Mouse (Mus musculus) intestine, embryonic 14.5 days (tissue): ENCODE data around the gene Tfpi2. TPM values are rescaled to one million over a fixed set of nuclear protein-coding genes. Genes with fewer than 3 reads are reported as not detected.

Experiments used
- ATAC-seq: fragments of 200-750 bp; cut with Nextera tagmentation; replicated peaks from 2 replicates; pipeline ENCODE4 v1.8.0; 2017; ENCODE audit warnings: low read depth, moderate number of reproducible peaks, moderate TSS enrichment, moderate library complexity; ENCODE audit not compliant: low FRiP score, low TSS enrichment
- DNase-seq: peaks from one replicate; pipeline ENCODE4 v3.0.0-alpha.2; 2018; ENCODE audit warnings: low spot score
- H3K27ac ChIP-seq: fragments of 300-500 bp; sonication (generic); 2 replicates; pipeline ENCODE4 v1.5.1; 2014; ENCODE audit warnings: low read depth, mild to moderate bottlenecking, control low read depth
- H3K27me3 ChIP-seq: fragments of 300-500 bp; sonication (generic); replicated peaks from 2 replicates; pipeline ENCODE4 v1.6.1; 2014; ENCODE audit warnings: low read length, control low read depth; ENCODE audit not compliant: control insufficient read depth, insufficient read depth
- H3K36me3 ChIP-seq: fragments of 300-500 bp; sonication (generic); 2 replicates; pipeline ENCODE4 v1.6.1; 2014; ENCODE audit warnings: low read length, control low read depth; ENCODE audit not compliant: control insufficient read depth, insufficient read depth
- H3K4me1 ChIP-seq: fragments of 300-500 bp; sonication (generic); replicated peaks from 2 replicates; pipeline ENCODE4 v1.6.1; 2014; ENCODE audit warnings: low read length, control low read depth, mixed read lengths; ENCODE audit not compliant: control insufficient read depth, insufficient read depth
- H3K4me2 ChIP-seq: fragments of 300-500 bp; sonication (generic); 2 replicates; pipeline ENCODE4 v1.6.1; 2014; ENCODE audit warnings: low read length
- H3K4me3 ChIP-seq: fragments of 300-500 bp; sonication (generic); 2 replicates; pipeline ENCODE4 v1.5.1; 2014; ENCODE audit warnings: low read depth, low read length, control low read depth, mixed read lengths
- H3K9ac ChIP-seq: fragments of 300-500 bp; sonication (generic); 2 replicates; pipeline ENCODE4 v1.6.1; 2014; ENCODE audit warnings: mild to moderate bottlenecking, low read length
- H3K9me3 ChIP-seq: fragments of 300-500 bp; sonication (generic); 2 replicates; pipeline ENCODE4 v1.6.1; 2016; ENCODE audit warnings: low read length, control low read depth; ENCODE audit not compliant: control insufficient read depth
- WGBS: fragments of 180-500 bp; shearing (Covaris S2); extraction: QIAGEN DNeasy Blood & Tissue Kit; methylation state at CpG from one replicate; pipeline ENCODE4 v1.1.7; 2014; 5-methylcytosine and 5-hydroxymethylcytosine counted together
- polyA plus RNA-seq: library from polyadenylated mRNA; unstranded; fragments of >200 nt; fragmentation: Nextera tagmentation; extraction: Ambion mirVana; gene quantifications from 2 replicates; pipeline ENCODE4 v1.2.1, GENCODE M21; 2014

Gene Tfpi2
- polyA plus RNA-seq, result 6.3 and 8.3 TPM in 2 replicates

- Histone ChIP-seq H3K27me3 (no peaks in the 10 kb centered on the region), H3K4me2 (peak within 1 kb of the TSS; percentile 30), H3K9ac (no peak within 1 kb of the TSS), H3K4me3 (peak within 1 kb of the TSS; percentile 6), H3K27ac (no peak within 1 kb of the TSS; the same call in 1 of the 2 replicates), H3K36me3 (no peaks in the 10 kb centered on the region), H3K9me3 (no peaks in the 10 kb centered on the region), H3K4me1 (no peaks in the 10 kb centered on the region)
- DNase-seq, result no peak
- WGBS, result 73% methylated on average over 3 of the region's 3 CpGs
- peak; percentile 85 for ATAC-seq
Observed at GRCm38 (mm10) chr6:3988750-3989149, at the start of gene Tfpi2. Gene Tfpi2 (minus strand): TSS chr6:3988919.

GRCm38 (mm10) chr6:4030956-4031355 is 42.2 kb upstream of the Tfpi2 start:
- ATAC-seq (no peak), DNase-seq (no peak)
- no peaks in the 10 kb centered on the region for H3K4me1 ChIP-seq
- no peak overlapping the region for H3K27ac ChIP-seq
- WGBS, result 76% methylated on average over 3 of the region's 3 CpGs
- H3K9ac ChIP-seq, result no peak overlapping the region
- H3K27me3 ChIP-seq, result no peaks in the 10 kb centered on the region
- H3K4me3 ChIP-seq, result no peak overlapping the region
- H3K4me2 ChIP-seq, result no peak overlapping the region
- no peaks in the 10 kb centered on the region for H3K9me3 ChIP-seq
- no peaks in the 10 kb centered on the region for H3K36me3 ChIP-seq

- no peak overlapping the region for H3K4me3 ChIP-seq
- H3K27ac ChIP-seq, result no peak overlapping the region
- DNase-seq (no peak), ATAC-seq (no peak)
- H3K4me1 ChIP-seq, result no peaks in the 10 kb centered on the region
- H3K36me3 ChIP-seq, result no peaks in the 10 kb centered on the region
- H3K4me2 ChIP-seq, result no peak overlapping the region
- H3K27me3 ChIP-seq, result no peaks in the 10 kb centered on the region
- H3K9me3 ChIP-seq, result no peaks in the 10 kb centered on the region
- no peak overlapping the region for H3K9ac ChIP-seq
- 52% methylated on average over 2 of the region's 2 CpGs for WGBS
Observed at GRCm38 (mm10) chr6:4026367-4026766, 37.6 kb upstream of the Tfpi2 start.

GRCm38 (mm10) chr6:4022645-4023044 is 33.9 kb upstream of the Tfpi2 start:
- H3K27me3 ChIP-seq, result no peaks in the 10 kb centered on the region
- no peak overlapping the region for H3K4me3 ChIP-seq
- no peaks in the 10 kb centered on the region for H3K36me3 ChIP-seq
- no peak overlapping the region for H3K4me2 ChIP-seq
- DNase-seq (no peak), ATAC-seq (no peak)
- H3K9me3 ChIP-seq, result no peaks in the 10 kb centered on the region
- no peaks in the 10 kb centered on the region for H3K4me1 ChIP-seq
- H3K27ac ChIP-seq, result no peak overlapping the region
- WGBS, result 36% methylated on average over 1 of the region's 1 CpGs
- no peak overlapping the region for H3K9ac ChIP-seq

GRCm38 (mm10) chr6:4009548-4009947 is 20.8 kb upstream of the Tfpi2 start:
- Histone ChIP-seq H3K4me1 (no peaks in the 10 kb centered on the region), H3K9ac (no peak overlapping the region), H3K27me3 (no peaks in the 10 kb centered on the region), H3K36me3 (0 out of 2 replicates have a peak, but pooled peaks cover 4% of the 10 kb centered on the region), H3K9me3 (no peaks in the 10 kb centered on the region), H3K4me3 (no peak overlapping the region), H3K4me2 (no peak overlapping the region), H3K27ac (no peak overlapping the region)
- no peak for DNase-seq
- no peak for ATAC-seq

GRCm38 (mm10) chr6:4008501-4009040 is 19.9 kb upstream of the Tfpi2 start:
- Histone ChIP-seq H3K27ac (no peak overlapping the region), H3K36me3 (0 out of 2 replicates have a peak, but pooled peaks cover 4% of the 10 kb centered on the region), H3K9me3 (no peaks in the 10 kb centered on the region), H3K4me1 (no peaks in the 10 kb centered on the region), H3K9ac (no peak overlapping the region), H3K4me3 (no peak overlapping the region), H3K27me3 (no peaks in the 10 kb centered on the region), H3K4me2 (no peak overlapping the region)
- no peak for DNase-seq
- 66% methylated on average over 2 of the region's 2 CpGs for WGBS
- ATAC-seq, result no peak

- no peaks in the 10 kb centered on the region for H3K9me3 ChIP-seq
- no peaks in the 10 kb centered on the region for H3K27me3 ChIP-seq
- no peak for DNase-seq
- 0 out of 2 replicates have a peak, but pooled peaks cover 4% of the 10 kb centered on the region for H3K36me3 ChIP-seq
- no peaks in the 10 kb centered on the region for H3K4me1 ChIP-seq
- WGBS, result 48% methylated on average over 2 of the region's 2 CpGs
- no peak overlapping the region for H3K27ac ChIP-seq
- H3K9ac ChIP-seq, result peak overlapping the region; percentile 20; the same call in 1 of the 2 replicates
- peak overlapping the region; percentile 65 for H3K4me2 ChIP-seq
- peak overlapping the region; percentile 44 for H3K4me3 ChIP-seq
- ATAC-seq, result 0 out of 2 replicates have a peak, but pooled peaks have one; percentile 34
Observed at GRCm38 (mm10) chr6:4004808-4005207, 16.1 kb upstream of the Tfpi2 start.

- peak within 1 kb of the TSS; percentile 44 for H3K4me3 ChIP-seq
- no peaks in the 10 kb centered on the region for H3K27me3 ChIP-seq
- peak within 1 kb of the TSS; percentile 71 for H3K9ac ChIP-seq
- no peaks in the 10 kb centered on the region for H3K4me1 ChIP-seq
- peak within 1 kb of the TSS; percentile 65 for H3K4me2 ChIP-seq
- peak within 1 kb of the TSS; percentile 81 for H3K27ac ChIP-seq
- H3K36me3 ChIP-seq, result 0 out of 2 replicates have a peak, but pooled peaks cover 4% of the 10 kb centered on the region
- DNase-seq (peak; percentile 87), ATAC-seq (peak; percentile 83)
- WGBS, result under 1% methylated on average over 19 of the region's 19 CpGs
- no peaks in the 10 kb centered on the region for H3K9me3 ChIP-seq
Observed at GRCm38 (mm10) chr6:4003890-4004306, 15.2 kb upstream of the Tfpi2 start, which contains the start of gene Gng11. Gene Gng11 (plus strand): TSS chr6:4003904.

GRCm38 (mm10) chr6:4003445-4003844 is 14.7 kb upstream of the Tfpi2 start:
- 0 out of 2 replicates have a peak, but pooled peaks cover 4% of the 10 kb centered on the region for H3K36me3 ChIP-seq
- no peak overlapping the region for H3K9ac ChIP-seq
- H3K4me1 ChIP-seq, result no peaks in the 10 kb centered on the region
- 32% methylated on average over 4 of the region's 4 CpGs for WGBS
- H3K4me3 ChIP-seq, result peak overlapping the region; percentile 44
- ATAC-seq, result 0 out of 2 replicates have a peak, but pooled peaks have one; percentile 21
- peak overlapping the region; percentile 65 for H3K4me2 ChIP-seq
- no peaks in the 10 kb centered on the region for H3K27me3 ChIP-seq
- H3K27ac ChIP-seq, result peak overlapping the region; percentile 81
- DNase-seq, result no peak
- no peaks in the 10 kb centered on the region for H3K9me3 ChIP-seq
